Mouse (Mus musculus) limb, embryonic 14.5 days (tissue): ENCODE results near the gene Fgfrl1. TPM values are rescaled to one million over a fixed set of nuclear protein-coding genes. Genes with fewer than 3 reads are reported as not detected.

Experiments
- ATAC-seq: fragments of 200-750 bp; cut with Nextera tagmentation; 2 replicates; pipeline ENCODE4 v1.8.0; 2017; ENCODE audit warnings: low read depth, moderate number of reproducible peaks, moderate TSS enrichment; ENCODE audit not compliant: low FRiP score
- DNase-seq: peaks from one replicate; pipeline ENCODE4 v3.0.0-alpha.2; 2015; ENCODE audit warnings: low spot score
- H3K27ac ChIP-seq: fragments of 300-500 bp; sonication (generic); replicated peaks from 2 replicates; pipeline ENCODE4 v1.5.1; 2014; ENCODE audit warnings: low read depth, mild to moderate bottlenecking, low read length, moderate library complexity, mixed read lengths
- H3K27me3 ChIP-seq: fragments of 300-500 bp; sonication (generic); 2 replicates; pipeline ENCODE4 v1.6.1; 2014; ENCODE audit warnings: low read length, mixed read lengths; ENCODE audit not compliant: control insufficient read depth, insufficient read depth
- H3K36me3 ChIP-seq: fragments of 300-500 bp; sonication (generic); 2 replicates; pipeline ENCODE4 v1.6.1; 2014; ENCODE audit warnings: mild to moderate bottlenecking, low read length, moderate library complexity, mixed read lengths; ENCODE audit not compliant: control insufficient read depth, insufficient read depth
- H3K4me1 ChIP-seq: fragments of 300-500 bp; sonication (generic); 2 replicates; pipeline ENCODE4 v1.6.1; 2014; ENCODE audit warnings: antibody characterized with exemption, low read length, mixed read lengths; ENCODE audit not compliant: control insufficient read depth, insufficient read depth
- H3K4me2 ChIP-seq: fragments of 300-500 bp; sonication (generic); replicated peaks from 2 replicates; pipeline ENCODE4 v1.6.1; 2014; ENCODE audit warnings: low read depth, mild to moderate bottlenecking, low read length, moderate library complexity; ENCODE audit not compliant: severe bottlenecking
- H3K4me3 ChIP-seq: fragments of 300-500 bp; sonication (generic); replicated peaks from 2 replicates; pipeline ENCODE4 v1.5.1; 2014; ENCODE audit warnings: low read length
- H3K9ac ChIP-seq: fragments of 300-500 bp; sonication (generic); 2 replicates; pipeline ENCODE4 v1.6.1; 2014; ENCODE audit warnings: mild to moderate bottlenecking, low read depth, low read length, moderate library complexity; ENCODE audit not compliant: severe bottlenecking
- H3K9me3 ChIP-seq: fragments of 300-500 bp; sonication (generic); 2 replicates; pipeline ENCODE4 v1.6.1; 2016; ENCODE audit warnings: low read length; ENCODE audit not compliant: control insufficient read depth
- POLR2A ChIP-seq: fragments of 200-500 bp; IDR thresholded peaks from 2 replicates; pipeline ENCODE4 v1.8.0; 2012; ENCODE audit warnings: inconsistent platforms, mild to moderate bottlenecking, moderate library complexity, borderline replicate concordance; ENCODE audit not compliant: insufficient read depth, insufficient read length; ENCODE audit errors: extremely low read depth
- WGBS: fragments of 180-500 bp; shearing (Covaris S2); extraction: QIAGEN DNeasy Blood & Tissue Kit; methylation state at CpG from one replicate; pipeline ENCODE4 v1.1.7; 2014; 5-methylcytosine and 5-hydroxymethylcytosine counted together
- polyA plus RNA-seq, 2 experiments: library from polyadenylated mRNA; depleted of rRNA in 1 of 2; stranded (reverse) in 1 of 2; unstranded in 1 of 2; fragments of >200 nt; fragmentation: Nextera tagmentation in 1 of 2; extraction: Ambion mirVana in 1 of 2; gene quantifications; 2 replicates each; pipeline versions ENCODE4 v1.2.1 to v1.2.3; 2012 to 2014

Fgfrl1 gene
- polyA plus RNA-seq (2012; rRNA removed), result 119 and 158 TPM in 2 replicates
- polyA plus RNA-seq (2014; fragmentation: Nextera tagmentation; extraction: Ambion mirVana), result 46.5 and 51.8 TPM in 2 replicates

DNA sequence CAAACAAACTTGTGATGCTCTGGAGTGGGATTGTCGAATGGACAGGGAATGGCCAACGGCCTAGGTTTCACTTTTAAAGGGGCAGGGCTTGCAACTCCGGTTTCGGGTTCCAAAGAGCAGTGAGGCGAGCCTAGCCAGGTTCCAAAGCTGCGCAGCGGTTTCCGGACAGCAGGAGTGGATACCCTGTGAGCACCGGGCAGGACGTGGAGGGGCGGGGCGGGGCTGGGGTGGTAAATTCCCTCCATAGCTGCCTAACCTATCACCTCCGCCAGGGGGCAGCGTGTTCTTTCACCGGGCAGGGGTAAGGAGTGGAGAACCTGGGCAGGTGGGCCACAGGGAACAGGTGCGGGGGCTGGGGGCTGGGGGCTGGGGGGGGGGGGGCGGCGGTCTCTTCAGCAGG lies at the start of gene Fgfrl1:
TSS of gene Fgfrl1 (plus strand) at position 112 of the 400 bp plus-strand sequence.
- Histone ChIP-seq H3K4me2 (peak within 1 kb of the TSS; percentile 68), H3K9me3 (no peaks in the 10 kb centered on the region), H3K9ac (peak within 1 kb of the TSS; percentile 26), H3K27me3 (no peaks in the 10 kb centered on the region), H3K27ac (peak within 1 kb of the TSS; percentile 43; the same call in 1 of the 2 replicates), H3K4me3 (peak within 1 kb of the TSS; percentile 81), H3K4me1 (peaks cover 38% of the 10 kb centered on the region), H3K36me3 (peaks cover 2% of the 10 kb centered on the region; the same call in 1 of the 2 replicates)
- WGBS, result 0% methylated on average over 12 of the region's 18 CpGs
- ATAC-seq (no peak), DNase-seq (peak; percentile 37)
- TF ChIP-seq POLR2A, result no peak

DNA sequence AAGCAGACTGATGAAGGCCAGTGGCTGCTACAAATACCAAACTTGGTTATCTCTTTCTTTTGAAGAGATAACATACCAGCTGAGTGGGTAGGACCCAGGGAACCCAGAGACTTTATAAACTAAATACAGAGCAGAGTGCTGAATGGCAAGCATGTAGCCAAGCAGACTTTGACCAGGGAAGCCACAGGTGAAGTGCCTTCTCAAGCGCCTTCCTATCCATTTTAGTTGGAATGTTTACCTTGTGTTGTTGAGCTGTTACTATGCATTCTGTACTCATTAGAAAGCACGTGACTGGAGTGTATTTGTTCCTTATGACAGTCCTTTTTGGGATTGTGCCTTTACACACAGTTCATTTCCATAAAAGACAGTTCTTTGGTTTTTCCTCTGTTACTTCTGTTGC lies 48.5 kb upstream of the Fgfrl1 start:
- Histone ChIP-seq H3K4me2 (no peak overlapping the region), H3K27ac (no peak overlapping the region), H3K4me3 (no peak overlapping the region), H3K27me3 (no peaks in the 10 kb centered on the region), H3K9me3 (no peaks in the 10 kb centered on the region), H3K9ac (no peak overlapping the region), H3K36me3 (peaks cover 60% of the 10 kb centered on the region), H3K4me1 (no peaks in the 10 kb centered on the region)
- ATAC-seq (no peak), DNase-seq (no peak)
- WGBS, result 72% methylated on average over 2 of the region's 2 CpGs
- no peak for TF ChIP-seq POLR2A

- 96% methylated on average over 9 of the region's 9 CpGs for WGBS
- Histone ChIP-seq H3K4me1 (no peaks in the 10 kb centered on the region), H3K27ac (no peak overlapping the region), H3K9ac (no peak overlapping the region), H3K4me3 (no peak overlapping the region), H3K9me3 (no peaks in the 10 kb centered on the region), H3K27me3 (no peaks in the 10 kb centered on the region), H3K4me2 (no peak overlapping the region), H3K36me3 (peaks cover 75% of the 10 kb centered on the region)
- no peak for DNase-seq
- no peak for TF ChIP-seq POLR2A
- no peak for ATAC-seq
These were observed 46.4 kb upstream of the Fgfrl1 start for GRCm38 (mm10) chr5:108645651-108646342.

DNA sequence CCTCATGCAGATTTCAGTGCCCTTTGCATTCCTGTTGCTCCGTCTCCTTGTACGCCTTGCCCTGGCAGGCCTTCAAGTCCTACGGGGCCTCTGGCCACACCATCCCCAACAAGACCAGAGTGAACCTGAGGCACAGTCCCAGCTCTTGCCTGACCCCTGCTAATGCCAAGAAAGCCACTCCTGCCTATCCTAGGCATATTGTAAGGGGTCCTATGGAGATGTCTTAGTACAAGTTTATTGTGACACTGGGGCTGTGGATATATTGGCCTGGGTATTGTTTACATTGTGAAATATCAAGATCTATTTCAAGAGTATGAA lies 45.9 kb upstream of the Fgfrl1 start:
- H3K4me3 ChIP-seq, result no peak overlapping the region
- 92% methylated on average over 3 of the region's 3 CpGs for WGBS
- H3K27ac ChIP-seq, result no peak overlapping the region
- peaks cover 77% of the 10 kb centered on the region for H3K36me3 ChIP-seq
- ATAC-seq, result no peak
- TF ChIP-seq POLR2A, result no peak
- H3K27me3 ChIP-seq, result no peaks in the 10 kb centered on the region
- DNase-seq, result no peak
- H3K4me1 ChIP-seq, result no peaks in the 10 kb centered on the region
- no peaks in the 10 kb centered on the region for H3K9me3 ChIP-seq
- H3K4me2 ChIP-seq, result no peak overlapping the region
- no peak overlapping the region for H3K9ac ChIP-seq

GRCm38 (mm10) chr5:108647311-108647710 lies 44.9 kb upstream of the Fgfrl1 start:
- ATAC-seq, result no peak
- Histone ChIP-seq H3K9me3 (no peaks in the 10 kb centered on the region), H3K9ac (no peak overlapping the region), H3K27me3 (no peaks in the 10 kb centered on the region), H3K4me2 (no peak overlapping the region), H3K4me3 (no peak overlapping the region), H3K27ac (no peak overlapping the region), H3K36me3 (peaks cover 84% of the 10 kb centered on the region), H3K4me1 (no peaks in the 10 kb centered on the region)
- WGBS, result 86% methylated on average over 2 of the region's 2 CpGs
- no peak for DNase-seq
- no peak for TF ChIP-seq POLR2A
